Mouse (Mus musculus) small intestine, adult 2 months (tissue): Measurements from ENCODE around the gene Galr3. TPM values are rescaled to one million over a fixed set of nuclear protein-coding genes. Genes with fewer than 3 reads are reported as not detected.
A peak's percentile ranks its signal among the peaks of the same experiment; 100 is the strongest.

Experiments
- H3K27ac ChIP-seq: fragments of 200-500 bp; 2 replicates; pipeline ENCODE4 v1.5.1; 2012; ENCODE audit warnings: low read depth, low read length, control low read depth, inconsistent platforms; ENCODE audit not compliant: insufficient read depth
- H3K27me3 ChIP-seq: fragments of 200-500 bp; 2 replicates; pipeline ENCODE4 v1.6.1; 2012; ENCODE audit warnings: mild to moderate bottlenecking, moderate library complexity, low read length, inconsistent platforms; ENCODE audit not compliant: control insufficient read depth, insufficient read depth
- H3K36me3 ChIP-seq: fragments of 200-500 bp; 2 replicates; pipeline ENCODE4 v1.6.1; 2012; ENCODE audit warnings: mild to moderate bottlenecking, low read length, control low read depth, inconsistent platforms; ENCODE audit not compliant: control insufficient read depth, insufficient read depth
- H3K4me1 ChIP-seq: fragments of 200-500 bp; 2 replicates; pipeline ENCODE4 v1.6.1; 2012; ENCODE audit warnings: low read length, inconsistent platforms, mixed read lengths; ENCODE audit not compliant: control insufficient read depth, insufficient read depth, insufficient read length
- H3K4me3 ChIP-seq: fragments of 200-500 bp; 2 replicates; pipeline ENCODE4 v1.5.1; 2012; ENCODE audit warnings: low read depth, mild to moderate bottlenecking, control low read depth, inconsistent platforms, low read length, moderate library complexity
- CTCF ChIP-seq: fragments of 200-500 bp; IDR thresholded peaks from 2 replicates; pipeline ENCODE4 v1.5.1; 2012; ENCODE audit warnings: low read depth, mild to moderate bottlenecking, control low read depth, inconsistent platforms, low read length, moderate library complexity, mixed read lengths; ENCODE audit not compliant: insufficient replicate concordance, insufficient read length; ENCODE audit errors: extremely low read depth
- POLR2A ChIP-seq: fragments of 200-500 bp; IDR thresholded peaks from 2 replicates; pipeline ENCODE4 v1.6.1; 2012; ENCODE audit warnings: low read depth, mild to moderate bottlenecking, control low read depth, inconsistent platforms, low read length, moderate library complexity
- WGBS: fragments of 180-500 bp; shearing (Covaris S2); methylation state at CpG from one replicate; pipeline ENCODE4 v1.1.7; 2018; 5-methylcytosine and 5-hydroxymethylcytosine counted together
- polyA plus RNA-seq: library from polyadenylated mRNA; depleted of rRNA; stranded (reverse); fragments of >200 nt; gene quantifications from 2 replicates; pipeline ENCODE4 v1.2.3, GENCODE M21; 2012

The Galr3 gene
- polyA plus RNA-seq, 1 experiment: 2.2 TPM

DNA sequence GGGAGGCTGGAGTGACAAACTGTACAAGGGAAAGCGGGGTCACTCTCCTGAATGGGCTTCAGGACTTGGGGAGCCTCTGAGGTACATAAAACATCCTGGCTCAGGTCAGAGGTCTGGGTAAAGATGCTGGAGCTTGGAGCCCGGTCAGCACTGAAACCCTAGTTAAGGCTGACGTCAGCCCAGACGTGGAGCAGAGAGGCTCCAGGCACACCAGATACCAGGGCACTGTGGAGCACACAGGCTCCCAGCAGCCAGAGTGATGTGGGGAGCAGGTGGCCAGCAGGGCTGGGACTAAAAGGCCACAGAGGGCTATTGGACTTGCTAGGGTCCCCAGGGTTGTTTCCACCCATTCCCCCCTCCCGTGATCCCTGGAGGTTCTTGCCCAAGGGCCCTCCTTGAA, 32.0 kb upstream of the Galr3 start:
- Histone ChIP-seq H3K4me1 (no peaks in the 10 kb centered on the region), H3K36me3 (peaks cover 20% of the 10 kb centered on the region), H3K27ac (no peak overlapping the region), H3K27me3 (no peaks in the 10 kb centered on the region), H3K4me3 (no peak overlapping the region)
- WGBS: 80% methylated on average over 5 of the region's 5 CpGs
- TF ChIP-seq CTCF: no peak
- TF ChIP-seq POLR2A: no peak

DNA sequence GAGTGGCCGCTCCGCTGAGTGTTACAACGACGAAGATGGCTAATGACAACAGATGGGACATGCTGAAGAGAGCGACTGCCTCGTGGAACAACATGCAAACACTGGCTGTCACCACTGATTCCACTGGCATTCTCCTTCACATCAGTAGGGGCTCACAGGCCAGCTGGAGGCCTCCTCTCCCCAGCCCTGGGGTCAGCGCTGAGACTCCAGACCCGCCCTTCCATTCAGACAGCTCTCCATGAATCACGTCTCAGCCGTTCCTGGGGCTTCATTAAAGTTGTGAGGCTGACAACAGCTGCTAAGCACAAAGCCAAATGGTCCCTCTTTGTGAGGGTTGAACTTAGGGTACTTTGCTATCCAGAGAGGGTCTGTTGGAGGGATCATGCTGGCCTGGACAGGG, 30.1 kb upstream of the Galr3 start:
- Histone ChIP-seq H3K4me1 (no peaks in the 10 kb centered on the region), H3K27me3 (no peaks in the 10 kb centered on the region), H3K36me3 (peaks cover 5% of the 10 kb centered on the region), H3K4me3 (no peak overlapping the region), H3K27ac (no peak overlapping the region)
- TF ChIP-seq POLR2A (no peak), CTCF (no peak)
- 73% methylated on average over 10 of the region's 10 CpGs for WGBS

DNA sequence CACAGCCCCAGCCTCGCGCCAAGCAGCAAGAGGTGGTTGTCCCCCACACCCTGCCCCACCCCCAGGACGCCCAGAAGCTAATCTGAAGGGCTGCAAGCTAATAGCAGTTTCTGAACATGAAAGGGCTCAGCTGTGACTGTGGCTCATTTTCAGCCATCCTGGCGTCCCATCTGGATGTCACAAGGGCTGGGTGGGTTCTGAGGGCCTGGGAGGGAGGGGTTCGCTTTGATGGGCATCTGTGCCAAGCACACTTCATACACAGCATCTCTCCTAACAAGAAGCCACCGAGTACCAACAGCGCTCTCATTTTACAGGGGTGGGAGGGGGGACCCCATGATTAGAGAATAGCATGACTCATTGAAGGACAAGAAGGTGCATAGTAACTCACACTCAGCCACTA, 28.3 kb upstream of the Galr3 start:
- TF ChIP-seq POLR2A (no peak), CTCF (no peak)
- H3K36me3 ChIP-seq: no peaks in the 10 kb centered on the region
- H3K27me3 ChIP-seq: no peaks in the 10 kb centered on the region
- H3K4me1 ChIP-seq: no peaks in the 10 kb centered on the region
- H3K27ac ChIP-seq: no peak overlapping the region
- H3K4me3 ChIP-seq: no peak overlapping the region
- WGBS: 60% methylated on average over 7 of the region's 7 CpGs

DNA sequence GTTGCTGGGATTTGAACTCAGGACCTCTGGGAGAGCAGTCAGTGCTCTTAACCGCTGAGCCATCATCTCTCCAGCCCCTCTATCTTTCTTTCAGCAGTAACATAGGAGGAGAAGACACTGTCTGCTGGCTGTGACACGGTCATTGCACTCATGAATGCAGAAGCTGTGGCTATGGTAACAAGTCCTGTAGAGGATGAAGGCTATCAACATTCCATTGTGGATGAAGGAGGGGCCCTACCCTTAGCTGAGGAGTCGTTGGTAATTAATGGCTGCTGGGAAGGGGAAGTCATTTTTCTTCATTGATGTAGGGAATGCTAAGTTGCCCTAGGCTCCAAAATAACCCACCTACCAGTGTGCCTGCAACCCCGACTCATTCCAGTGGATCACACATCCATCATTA, 23.5 kb upstream of the Galr3 start:
- H3K4me3 ChIP-seq: no peak overlapping the region
- no peaks in the 10 kb centered on the region for H3K36me3 ChIP-seq
- no peak for TF ChIP-seq POLR2A
- TF ChIP-seq CTCF: no peak
- peaks cover 9% of the 10 kb centered on the region for H3K4me1 ChIP-seq
- 56% methylated on average over 4 of the region's 4 CpGs for WGBS
- no peak overlapping the region for H3K27ac ChIP-seq
- no peaks in the 10 kb centered on the region for H3K27me3 ChIP-seq

DNA sequence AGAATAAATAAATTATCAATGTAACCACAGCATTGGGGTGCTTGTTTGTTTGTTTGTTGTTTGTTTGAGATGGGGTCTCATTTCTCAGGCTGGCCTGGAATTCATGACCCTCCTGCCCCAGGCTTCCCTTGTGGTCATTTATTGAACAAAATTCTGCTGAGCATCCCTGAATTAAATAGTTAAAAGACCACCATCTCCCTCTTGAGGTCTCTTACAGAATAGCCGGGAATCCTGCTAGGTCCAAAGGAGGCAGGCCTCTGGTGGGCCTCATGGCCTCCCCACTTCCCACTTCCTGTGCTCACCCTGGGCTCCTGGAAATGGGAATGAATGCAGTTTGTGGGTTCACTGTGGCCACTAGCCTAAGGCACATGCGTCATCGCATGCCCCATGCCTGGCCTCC, 22.8 kb upstream of the Galr3 start:
- TF ChIP-seq CTCF (no peak), POLR2A (no peak)
- H3K4me3 ChIP-seq: no peak overlapping the region
- 85% methylated on average over 3 of the region's 3 CpGs for WGBS
- no peaks in the 10 kb centered on the region for H3K27me3 ChIP-seq
- H3K27ac ChIP-seq: no peak overlapping the region
- H3K36me3 ChIP-seq: no peaks in the 10 kb centered on the region
- peaks cover 14% of the 10 kb centered on the region for H3K4me1 ChIP-seq

DNA sequence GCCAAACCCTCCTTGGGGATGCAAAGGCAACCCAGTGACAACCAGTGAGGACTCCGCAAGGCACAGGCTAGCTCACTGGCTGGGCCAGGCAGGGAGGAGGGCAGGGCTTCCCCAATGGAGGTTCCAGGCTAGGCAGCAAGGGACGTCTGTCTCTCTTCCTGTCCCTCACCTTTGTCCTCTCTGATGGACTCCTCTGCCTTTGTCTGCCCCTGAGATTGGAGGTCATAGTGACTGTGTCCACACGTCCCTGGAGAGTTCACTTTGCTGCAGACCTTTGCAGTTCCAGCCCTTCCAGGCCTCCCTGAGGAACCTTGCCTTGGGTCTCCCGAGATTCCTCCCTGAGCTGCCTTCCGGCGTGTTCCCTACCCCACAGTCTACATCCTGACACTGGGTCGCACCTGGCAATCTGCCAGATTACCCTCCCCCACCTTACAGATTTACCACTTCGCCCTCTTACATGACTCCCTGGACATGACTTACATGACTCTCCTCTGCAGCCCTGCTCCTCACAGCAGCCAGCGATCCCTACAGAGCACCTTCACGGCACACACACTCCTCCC, 18.9 kb upstream of the Galr3 start:
- H3K27ac ChIP-seq: 0 out of 2 replicates have a peak overlapping the region, but pooled peaks have one; percentile 14
- no peak overlapping the region for H3K4me3 ChIP-seq
- no peak for TF ChIP-seq POLR2A
- TF ChIP-seq CTCF: no peak
- H3K36me3 ChIP-seq: no peaks in the 10 kb centered on the region
- H3K4me1 ChIP-seq: peaks cover 22% of the 10 kb centered on the region
- no peaks in the 10 kb centered on the region for H3K27me3 ChIP-seq
- whole genome bisulfite sequencing: 58% methylated on average over 10 of the region's 10 CpGs

DNA sequence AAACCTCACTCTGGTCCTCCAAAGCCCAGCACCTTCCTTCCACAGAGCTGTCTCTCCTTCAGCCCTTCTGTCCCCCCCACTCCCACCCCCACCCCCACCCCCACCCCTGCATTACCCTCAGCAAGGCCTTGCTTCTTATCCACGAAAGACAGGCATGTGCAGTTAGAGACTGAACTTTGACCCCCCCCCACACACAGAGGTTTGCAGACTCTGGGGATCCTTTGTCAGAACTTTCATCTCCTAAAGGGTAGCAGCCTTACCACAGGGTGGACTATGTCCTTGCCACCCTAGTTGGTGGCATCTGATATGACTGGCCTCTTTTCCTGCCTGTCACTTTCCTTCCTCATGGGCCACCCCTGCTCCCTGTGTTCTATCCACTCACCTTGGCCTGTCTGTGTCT, 18.3 kb upstream of the Galr3 start:
- no peak for TF ChIP-seq POLR2A
- no peak for TF ChIP-seq CTCF
- no peaks in the 10 kb centered on the region for H3K27me3 ChIP-seq
- H3K4me3 ChIP-seq: no peak overlapping the region
- H3K27ac ChIP-seq: no peak overlapping the region
- 25% methylated on average over 1 of the region's 1 CpGs for WGBS
- H3K36me3 ChIP-seq: no peaks in the 10 kb centered on the region
- H3K4me1 ChIP-seq: peaks cover 22% of the 10 kb centered on the region
